Mouse (Mus musculus): ENCODE data around the gene Pdc. TPM values are rescaled to one million over a fixed set of nuclear protein-coding genes. Genes with fewer than 3 reads are reported as not detected.

The Pdc gene
- polyA plus RNA-seq (2014; fragmentation: Illumina TruSeq; extraction: RNeasy Lipid Tissue Mini Kit (QIAGEN cat#74804); ENCODE audit: low read depth, low replicate concordance), result not detected

GRCm38 (mm10) chr1:150319205-150319604, at the start of gene Pdc:
Gene Pdc (plus strand): TSS chr1:150319417.

Other genes starting within 250 kb of the Pdc start
- gene Ptgs2, start 219.4 kb upstream of the Pdc start, polyA plus RNA-seq (2014; fragmentation: Illumina TruSeq; extraction: RNeasy Lipid Tissue Mini Kit (QIAGEN cat#74804); ENCODE audit: low read depth, low replicate concordance), result not detected
- gene Tpr, start 73.4 kb downstream of the Pdc start, polyA plus RNA-seq (2014; fragmentation: Illumina TruSeq; extraction: RNeasy Lipid Tissue Mini Kit (QIAGEN cat#74804); ENCODE audit: low read depth, low replicate concordance), result 79.2 TPM
- gene Odr4, start 73.7 kb downstream of the Pdc start, polyA plus RNA-seq (2014; fragmentation: Illumina TruSeq; extraction: RNeasy Lipid Tissue Mini Kit (QIAGEN cat#74804); ENCODE audit: low read depth, low replicate concordance), result 95.3 TPM
- gene Prg4, start 146.7 kb downstream of the Pdc start, polyA plus RNA-seq (2014; fragmentation: Illumina TruSeq; extraction: RNeasy Lipid Tissue Mini Kit (QIAGEN cat#74804); ENCODE audit: low read depth, low replicate concordance), result 61.5 TPM